Mouse (Mus musculus): Measurements from ENCODE around the gene Slc46a3.
A peak's percentile ranks its signal among the peaks of the same experiment; 100 is the strongest.
"Not testable (repeated sequence)": the region's sequence is repeated elsewhere in the genome, so short reads cannot be mapped to it uniquely, and the experiment has no call there.

The Slc46a3 gene

DNA sequence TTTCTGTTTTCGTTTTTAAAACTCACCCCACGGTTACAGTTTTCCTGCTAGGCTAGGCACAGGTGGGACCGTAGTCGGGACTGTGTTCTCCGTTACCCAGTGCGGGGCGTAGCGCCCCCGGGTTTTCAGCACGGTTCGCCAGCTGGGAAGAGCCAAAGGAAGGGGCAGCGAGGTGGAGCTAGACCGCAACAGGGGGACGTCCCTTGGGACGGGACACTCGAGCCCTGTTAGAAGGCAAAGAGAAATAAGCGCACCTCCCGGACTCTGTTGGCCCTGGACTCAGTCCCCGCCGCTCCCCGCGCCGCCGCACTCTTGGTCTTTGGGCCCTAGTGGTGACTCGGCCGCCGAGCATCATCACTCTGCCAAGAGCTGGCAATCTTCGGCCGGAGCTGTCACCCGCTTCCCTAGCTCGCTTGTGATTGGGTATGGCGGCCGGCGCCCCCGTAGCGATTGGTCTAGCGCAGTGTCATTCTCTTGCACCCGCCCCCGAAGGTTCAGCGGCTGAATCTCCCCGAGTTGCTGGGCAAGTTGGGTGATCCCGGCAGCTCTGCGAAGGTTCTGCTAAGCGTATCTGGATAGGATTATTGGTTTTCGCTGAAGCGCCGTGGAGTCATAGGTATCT, at the start of gene Slc46a3:
Slc46a3 (minus strand) TSS at position 361 of the 622 bp plus-strand sequence.
- peak; percentile 97 for DNase-seq (ENCODE audit: extremely low spot score, low spot score)

DNA sequence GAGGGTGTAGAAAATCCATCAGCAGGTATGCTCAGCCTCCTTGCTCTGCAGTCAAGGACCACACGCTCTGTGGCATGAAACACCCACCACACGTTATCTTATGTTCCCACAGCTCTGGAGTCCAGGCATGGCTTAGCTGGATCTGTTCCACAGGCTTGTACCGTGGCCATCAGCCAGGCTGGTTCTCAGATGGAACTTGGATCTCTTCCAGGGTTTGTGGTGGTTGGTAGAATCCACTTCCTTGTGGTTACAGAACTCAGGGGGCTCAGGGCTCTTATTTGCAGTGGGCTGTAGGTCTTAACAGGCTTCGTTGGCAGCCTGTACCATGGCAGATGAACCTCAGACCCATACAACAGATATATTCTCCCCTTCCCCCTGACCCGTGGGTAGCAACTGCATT, 44.6 kb upstream of the Slc46a3 start:
- no peak for DNase-seq (ENCODE audit: extremely low spot score, low spot score)

DNA sequence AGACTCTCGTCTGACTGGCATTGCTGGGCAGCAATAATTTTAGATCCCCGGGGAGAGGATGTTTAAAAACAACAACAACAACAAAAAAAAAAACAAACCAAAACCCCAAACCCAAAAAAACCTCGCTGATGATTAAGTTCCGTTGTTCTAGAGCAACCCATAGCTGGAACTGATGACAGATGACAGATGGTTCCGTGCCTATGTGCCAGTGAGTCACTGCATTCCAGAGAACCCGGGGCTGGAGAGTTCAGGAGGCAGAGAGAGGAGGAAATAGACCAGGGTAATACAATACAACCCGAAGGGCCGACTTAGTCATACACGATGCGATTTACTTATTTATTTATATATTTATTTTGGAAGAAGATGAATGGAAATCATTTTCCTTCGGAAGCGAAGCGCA, 40.5 kb upstream of the Slc46a3 start:
- no peak for DNase-seq (ENCODE audit: extremely low spot score, low spot score)

DNA sequence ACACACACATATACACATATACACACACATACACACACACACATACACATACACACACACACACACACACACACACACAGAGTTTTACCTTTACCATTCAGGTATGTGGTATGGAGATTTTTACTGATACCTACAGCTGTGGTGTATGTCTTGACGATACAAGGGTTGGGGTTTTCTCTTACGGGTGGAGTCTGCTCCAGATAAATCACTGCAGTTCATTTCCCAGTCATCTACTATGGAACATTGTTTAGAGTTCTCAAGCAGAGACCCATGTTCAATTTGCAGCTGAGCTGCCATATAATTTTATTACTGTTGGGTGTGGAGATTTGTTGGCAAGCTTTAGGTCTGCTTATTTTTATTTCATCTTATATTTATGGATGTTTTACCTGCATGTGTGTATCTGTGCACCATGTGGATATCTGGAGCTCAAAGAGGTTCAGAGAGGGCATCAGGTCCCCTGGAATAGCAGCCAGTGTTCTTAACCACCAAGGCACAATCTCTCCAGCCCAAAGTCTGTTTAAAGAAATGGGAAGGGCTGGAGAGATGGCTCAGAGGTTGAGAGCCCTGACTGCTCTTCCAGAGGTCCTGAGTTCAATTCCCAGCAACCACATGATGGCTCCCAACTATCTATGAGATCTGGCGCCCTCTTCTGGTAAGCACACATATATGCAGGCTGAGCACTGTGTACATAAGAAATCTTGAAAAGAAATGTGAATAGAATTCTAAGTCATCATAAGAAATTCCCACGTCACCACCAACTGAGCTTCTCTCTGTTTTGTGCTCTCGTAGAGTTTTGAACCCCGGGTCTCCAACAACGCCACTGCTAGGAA, 34.3 kb upstream of the Slc46a3 start:
- DNase-seq (ENCODE audit: extremely low spot score, low spot score) = no peak

DNA sequence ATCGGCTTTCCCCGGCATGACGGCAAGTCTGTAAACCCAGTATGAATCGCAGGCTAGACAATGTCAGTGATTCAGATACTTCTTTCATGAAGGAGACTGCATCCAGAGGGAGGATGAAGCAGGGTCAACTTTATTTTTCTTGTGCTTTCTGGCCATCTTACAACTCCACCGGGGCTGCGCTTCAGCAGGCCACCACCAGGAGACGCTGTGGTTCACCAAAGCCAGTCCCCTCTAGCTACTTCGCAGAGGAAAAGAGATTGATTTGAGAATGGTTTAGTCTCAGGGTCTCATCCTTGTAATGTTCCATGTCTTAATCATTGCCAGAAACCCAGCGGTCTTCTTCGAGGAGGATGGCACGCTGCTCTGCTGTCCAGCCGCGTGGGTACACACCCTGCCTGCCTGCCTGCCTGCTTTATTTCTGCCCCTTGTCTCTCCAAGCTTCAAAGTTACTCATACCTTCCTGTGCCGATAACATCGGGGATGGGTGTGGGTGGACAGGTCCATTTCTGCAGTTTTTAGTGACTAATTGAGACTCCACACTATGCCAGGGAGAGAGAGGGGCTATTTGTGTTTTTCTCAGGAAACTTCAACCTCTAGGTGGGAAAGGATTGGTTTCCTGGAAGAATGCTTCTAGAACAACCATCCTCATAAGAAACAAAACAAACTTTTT, 31.5 kb upstream of the Slc46a3 start:
- peak; percentile 31 for DNase-seq (ENCODE audit: extremely low spot score, low spot score)

DNA sequence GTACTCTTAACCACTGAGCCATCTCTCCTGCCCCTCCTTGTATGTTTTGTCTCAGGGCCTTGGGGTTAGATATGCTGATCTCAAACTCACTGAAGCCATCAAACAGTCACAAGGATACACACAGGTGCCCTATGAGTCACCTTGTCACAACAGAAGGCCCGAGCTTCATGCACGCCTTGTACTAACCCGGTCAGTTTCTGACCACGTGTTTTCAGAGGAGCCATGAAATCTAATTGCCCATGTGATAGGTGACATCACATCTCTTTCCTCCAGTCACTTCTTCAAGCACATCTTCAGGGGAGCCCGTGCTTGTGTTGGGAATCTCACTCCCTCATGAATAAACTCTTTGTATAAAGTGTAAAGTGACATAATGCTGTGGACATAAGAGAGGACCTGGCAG, 30.0 kb upstream of the Slc46a3 start:
- DNase-seq (ENCODE audit: extremely low spot score, low spot score) = no peak

DNA sequence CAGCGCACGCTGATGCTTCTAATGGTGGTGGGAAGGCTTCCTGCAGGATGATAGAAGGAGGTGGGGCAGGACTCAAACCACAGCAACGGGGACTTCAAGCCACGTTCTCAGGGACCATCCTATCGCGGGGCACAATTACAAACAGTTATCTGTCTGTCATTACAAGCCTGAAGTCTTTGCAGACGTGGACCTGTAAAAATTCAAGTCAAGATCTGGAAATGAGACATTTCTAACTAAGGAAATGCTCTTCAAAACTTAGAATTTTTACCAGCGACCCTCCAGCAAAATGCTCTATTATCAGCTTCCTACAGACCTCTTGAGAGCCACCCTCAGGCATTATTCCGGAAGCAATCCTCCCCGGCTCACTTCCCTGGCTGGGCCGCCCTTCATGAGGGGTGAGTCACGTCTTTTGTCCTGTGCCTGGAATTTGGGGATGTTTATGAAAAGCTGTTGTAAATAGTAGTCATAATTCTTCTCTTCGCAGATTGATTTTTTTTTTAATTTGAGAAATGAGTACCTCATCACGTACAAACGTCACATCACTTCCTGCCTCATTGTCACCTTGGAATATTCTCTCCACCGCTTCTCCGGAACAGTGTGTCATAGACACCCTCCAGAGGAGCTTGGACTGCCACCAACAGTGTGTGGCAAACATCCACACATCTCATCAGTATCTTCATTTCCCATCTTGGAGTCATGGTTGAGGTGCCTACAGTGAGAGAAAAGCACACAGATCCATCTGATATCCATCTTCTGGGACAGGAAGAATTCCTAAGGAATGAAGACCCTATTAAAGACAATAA, 23.6 kb upstream of the Slc46a3 start:
- DNase-seq (ENCODE audit: extremely low spot score, low spot score) = no peak

DNA sequence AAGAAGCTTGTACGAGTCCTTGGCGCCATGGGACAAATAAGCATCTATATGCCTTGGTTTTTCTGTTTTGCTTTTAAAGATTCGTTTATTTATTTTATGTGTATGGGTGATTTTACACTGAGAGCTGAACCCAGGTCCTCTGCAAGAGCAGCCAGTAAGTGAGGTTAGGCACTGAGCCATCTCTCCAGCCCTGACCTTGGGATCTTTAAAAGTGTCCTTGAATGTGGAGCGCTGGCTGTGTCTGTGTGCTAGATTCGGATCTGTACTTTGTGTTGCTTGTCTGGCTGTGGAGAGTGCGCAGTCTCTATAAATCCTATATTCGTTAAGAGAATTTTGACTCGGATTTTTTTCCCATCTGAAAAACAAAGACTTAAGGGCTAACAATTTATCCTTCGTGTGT, 21.6 kb upstream of the Slc46a3 start:
- no peak for DNase-seq (ENCODE audit: extremely low spot score, low spot score)

DNA sequence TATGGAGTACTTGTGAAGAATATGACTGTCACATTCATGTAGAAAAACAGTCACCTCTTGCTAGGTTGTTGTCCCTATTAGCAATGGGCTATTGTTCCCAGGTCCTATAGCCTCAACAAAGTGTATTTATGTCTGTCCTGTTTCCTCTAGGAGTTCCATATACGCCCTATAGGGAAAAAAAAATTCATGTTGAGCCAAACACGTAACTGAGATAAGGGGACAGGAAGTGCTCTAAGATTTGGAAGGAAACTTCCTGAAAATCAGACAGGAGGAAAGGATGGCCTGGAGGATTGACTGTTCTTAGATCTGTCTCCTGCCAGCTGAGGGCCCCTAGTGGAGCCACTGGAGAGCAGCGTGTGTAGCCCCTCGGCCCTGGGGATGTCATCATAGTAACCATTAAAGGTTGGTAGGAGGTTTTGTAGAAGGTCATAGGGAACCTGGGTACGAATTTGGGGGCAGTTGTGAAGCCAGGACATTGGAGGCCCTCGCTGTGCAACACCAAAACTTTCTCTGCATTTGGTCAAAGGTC, 20.5 kb upstream of the Slc46a3 start:
- DNase-seq (ENCODE audit: extremely low spot score, low spot score) = no peak

DNA sequence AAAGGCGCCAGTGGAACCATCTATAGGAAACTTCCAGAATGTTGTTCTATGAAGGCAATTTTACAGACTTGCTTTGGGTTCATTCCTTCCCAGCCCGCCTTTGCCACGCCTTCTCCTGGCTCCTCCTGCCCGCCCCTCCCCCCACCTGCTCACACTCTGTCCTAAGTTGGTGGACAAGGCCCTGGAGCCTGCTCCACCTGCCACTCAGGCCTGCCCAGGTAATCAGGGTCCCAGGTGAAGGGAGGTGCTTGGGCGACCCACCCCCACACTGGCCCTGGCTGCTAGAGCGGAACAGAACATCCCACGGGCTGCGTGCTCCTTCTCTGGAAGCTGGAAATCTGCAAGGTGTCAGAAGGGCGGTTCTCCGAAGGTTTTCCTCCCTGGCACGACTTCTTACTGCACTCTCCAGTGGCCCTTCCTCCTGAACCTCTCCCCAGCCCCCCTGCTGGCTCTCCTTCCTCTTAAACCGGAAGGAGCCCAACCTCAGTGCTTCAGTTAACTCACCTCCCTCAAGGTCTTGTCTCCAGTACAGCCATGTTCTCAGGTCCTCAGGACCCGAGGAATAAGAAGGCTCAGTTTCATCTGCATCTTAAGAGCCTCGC, 18.7 kb upstream of the Slc46a3 start:
- no peak for DNase-seq (ENCODE audit: extremely low spot score, low spot score)

DNA sequence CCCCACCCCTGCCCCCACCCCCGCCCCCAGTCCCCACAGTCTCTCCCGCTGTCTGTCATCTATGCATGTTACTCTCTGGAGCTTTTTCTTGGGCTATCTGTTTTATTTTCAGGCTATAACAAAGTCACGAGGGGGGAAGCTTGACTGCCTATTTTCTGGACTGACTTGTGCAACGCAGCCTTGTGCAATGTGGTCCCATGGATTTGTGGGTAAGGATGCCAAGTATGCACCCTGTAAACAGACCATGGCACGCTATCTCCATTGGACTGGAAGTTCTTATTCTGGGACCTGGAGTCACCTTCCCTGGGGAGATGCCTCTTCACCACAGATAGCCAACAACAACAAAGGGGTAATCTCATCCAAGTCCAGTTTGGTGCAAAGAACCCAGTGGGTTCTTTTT, 17.1 kb upstream of the Slc46a3 start:
- DNase-seq (ENCODE audit: extremely low spot score, low spot score) = no peak

DNA sequence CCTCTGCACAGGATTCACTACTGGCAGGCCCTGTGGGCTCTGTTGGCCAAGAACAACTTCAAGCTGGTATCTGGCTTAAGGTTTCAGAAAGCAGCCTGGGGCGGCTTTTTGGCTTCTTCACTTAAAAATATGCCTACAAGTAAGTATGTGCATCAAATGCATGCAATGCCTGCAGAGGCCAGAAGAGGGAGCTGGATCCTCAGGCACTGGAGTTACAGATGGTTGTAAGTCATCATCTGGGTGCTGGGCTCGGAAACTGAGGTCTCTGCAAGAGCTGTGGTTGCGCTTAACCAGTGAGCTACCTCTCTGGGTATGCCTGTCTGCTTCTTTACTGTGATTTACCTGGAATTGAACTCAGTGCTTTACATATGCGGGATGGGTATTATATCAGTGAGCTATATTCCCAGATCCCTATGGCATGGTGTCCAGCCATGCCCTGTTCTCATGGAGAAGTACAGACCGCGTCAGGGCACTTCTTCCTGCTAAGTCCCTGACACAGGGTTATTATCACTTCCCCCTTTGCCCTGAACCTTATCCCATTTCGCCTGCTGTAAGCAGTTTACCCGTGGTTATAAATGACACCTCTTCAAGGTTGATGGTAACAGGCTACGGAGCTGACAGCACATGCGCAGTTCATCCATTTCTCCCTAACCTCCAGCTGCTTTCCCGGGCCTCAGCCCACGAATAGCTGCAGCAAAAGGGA, 16.3 kb upstream of the Slc46a3 start:
- no peak for DNase-seq (ENCODE audit: extremely low spot score, low spot score)

DNA sequence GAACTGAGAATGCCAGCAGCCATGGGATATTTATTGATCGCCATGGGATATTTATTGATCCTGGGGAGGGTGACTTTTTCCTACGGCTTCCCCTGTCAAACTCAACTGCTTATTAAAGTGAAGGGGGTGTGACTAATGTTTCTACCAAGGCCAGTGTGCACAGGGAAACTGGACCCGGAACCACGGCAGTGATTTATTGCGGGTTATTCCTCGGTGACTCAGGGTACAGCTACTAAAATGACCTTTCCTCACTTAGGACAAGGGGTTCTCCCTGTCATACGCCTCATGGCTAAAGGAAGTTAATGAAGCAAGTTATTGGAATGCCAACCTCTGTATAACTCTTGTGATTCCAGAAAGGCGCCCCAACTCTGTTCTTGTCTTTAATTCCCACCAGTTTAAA, 13.2 kb upstream of the Slc46a3 start:
- DNase-seq (ENCODE audit: extremely low spot score, low spot score) = no peak

DNA sequence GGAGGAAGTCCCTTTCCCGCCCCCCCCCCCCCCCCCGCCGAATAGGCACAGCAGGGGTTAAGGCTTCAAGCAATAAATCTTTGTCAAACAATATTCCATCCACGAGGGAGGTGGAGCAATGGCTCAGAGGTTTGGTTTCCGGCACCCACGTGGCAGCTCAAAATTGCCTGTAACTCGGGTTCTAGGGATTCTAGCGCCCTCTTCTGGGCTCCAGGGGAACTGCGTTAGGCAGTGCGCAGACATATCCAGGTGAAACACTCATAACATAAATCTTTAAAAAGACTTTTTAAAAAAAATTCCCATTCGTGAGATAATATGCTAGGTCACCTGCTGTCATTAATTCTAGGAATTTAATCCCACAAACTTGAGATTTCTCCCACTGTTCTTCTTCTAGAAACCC, 12.5 kb upstream of the Slc46a3 start:
- DNase-seq (ENCODE audit: extremely low spot score, low spot score) = no peak

DNA sequence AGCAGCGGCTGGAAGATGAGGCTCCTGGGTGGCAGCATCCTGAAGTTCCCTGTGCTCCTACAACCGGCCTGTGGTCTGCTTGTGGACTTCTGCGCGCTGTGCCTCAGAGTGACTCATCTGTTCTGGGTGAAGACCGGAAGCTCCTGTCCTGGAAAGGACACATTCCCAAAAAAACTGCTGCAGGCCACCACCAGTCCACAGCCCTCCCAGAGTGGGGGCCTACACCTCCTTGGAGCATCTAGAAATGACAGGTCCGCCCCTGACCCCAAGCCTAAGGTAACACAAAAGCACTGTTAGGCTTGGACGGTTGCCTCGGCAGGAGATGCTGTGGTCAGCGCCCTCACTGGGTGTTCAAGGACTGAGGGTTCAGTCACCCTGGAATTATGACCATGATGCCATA, 8.6 kb upstream of the Slc46a3 start:
- DNase-seq (ENCODE audit: extremely low spot score, low spot score) = no peak

DNA sequence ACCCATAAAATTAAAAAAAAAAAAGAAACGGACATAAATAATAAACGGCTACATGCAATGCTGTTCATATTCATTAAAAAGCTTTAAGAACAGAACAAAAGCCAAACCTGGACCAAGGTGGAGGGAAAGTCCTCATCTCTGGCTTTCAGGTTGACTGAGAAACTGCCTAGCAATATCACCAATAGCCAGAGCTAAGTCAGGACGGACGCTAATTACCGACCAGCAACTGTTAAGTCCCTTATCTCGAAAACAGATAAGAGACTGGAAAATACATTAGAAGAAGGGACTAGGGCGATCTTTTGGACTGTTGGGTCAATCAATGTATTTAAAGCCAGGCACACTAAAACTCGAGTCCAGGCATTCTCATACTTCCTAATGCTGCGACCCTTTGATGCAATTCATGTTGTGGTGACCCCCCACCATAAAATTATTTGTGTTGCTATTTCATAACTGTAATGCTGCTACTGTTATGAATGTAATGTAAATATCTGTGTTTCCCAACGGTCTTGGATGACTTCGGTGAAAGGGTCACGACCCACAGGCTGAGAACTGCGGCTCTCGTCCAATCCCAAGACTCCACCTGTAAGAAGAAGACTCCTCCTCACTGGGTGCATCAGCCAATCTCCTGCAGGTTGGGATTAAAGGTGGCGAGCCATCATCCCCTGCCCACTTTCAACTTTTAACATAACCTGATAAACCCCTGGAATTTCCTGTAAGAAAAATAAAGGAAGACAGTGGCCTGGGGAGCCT, 7.6 kb upstream of the Slc46a3 start:
- no peak for DNase-seq (ENCODE audit: extremely low spot score, low spot score)

DNA sequence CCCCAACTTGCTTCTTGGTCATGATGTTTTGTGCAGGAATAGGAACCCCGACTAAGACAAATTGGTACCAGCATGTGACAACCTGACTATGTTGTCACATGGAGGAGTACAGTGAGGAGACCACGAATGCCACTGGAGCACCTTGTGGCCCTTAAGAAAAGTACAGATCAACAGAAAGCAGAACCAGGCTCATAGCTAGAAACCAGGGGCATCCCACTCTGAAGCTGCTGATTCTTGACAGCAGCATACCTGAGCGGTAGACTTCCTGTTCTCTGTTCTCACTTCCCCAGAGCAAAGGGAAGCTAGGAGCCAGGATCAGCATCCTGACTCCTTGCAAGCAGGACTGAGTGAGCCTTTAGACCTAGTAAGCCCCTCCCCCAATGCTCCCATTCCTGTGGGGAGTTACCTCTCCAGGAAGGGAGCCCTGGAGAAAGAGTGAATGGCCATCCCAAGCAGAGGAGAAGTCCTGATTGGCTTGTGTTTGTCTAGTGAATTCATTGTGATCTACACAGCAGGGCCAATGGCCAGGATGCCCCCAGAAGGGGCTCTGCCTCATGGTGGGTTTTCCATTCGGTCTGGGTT, 4.4 kb upstream of the Slc46a3 start:
- DNase-seq (ENCODE audit: extremely low spot score, low spot score) = no peak

DNA sequence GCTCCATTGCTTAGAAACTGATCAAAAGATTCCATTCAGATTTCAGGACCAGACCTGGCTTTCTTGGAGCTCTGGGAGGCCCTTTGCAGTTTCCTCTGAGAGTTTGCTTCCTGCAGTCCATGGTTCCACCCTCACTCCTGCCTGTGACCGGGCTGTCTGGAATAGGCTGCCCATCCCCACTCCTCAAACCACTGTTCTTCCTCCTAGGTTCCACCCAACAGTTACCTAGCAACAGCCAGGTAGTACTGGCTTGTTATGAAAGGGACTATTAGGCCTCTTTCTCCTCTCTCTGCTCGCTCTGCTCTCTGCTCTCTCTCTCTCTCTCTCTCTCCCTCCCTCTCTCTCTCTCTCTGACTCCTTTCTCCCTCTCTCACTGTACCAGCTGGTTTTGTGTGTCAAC, 3.6 kb upstream of the Slc46a3 start:
- DNase-seq (ENCODE audit: extremely low spot score, low spot score) = no peak

DNA sequence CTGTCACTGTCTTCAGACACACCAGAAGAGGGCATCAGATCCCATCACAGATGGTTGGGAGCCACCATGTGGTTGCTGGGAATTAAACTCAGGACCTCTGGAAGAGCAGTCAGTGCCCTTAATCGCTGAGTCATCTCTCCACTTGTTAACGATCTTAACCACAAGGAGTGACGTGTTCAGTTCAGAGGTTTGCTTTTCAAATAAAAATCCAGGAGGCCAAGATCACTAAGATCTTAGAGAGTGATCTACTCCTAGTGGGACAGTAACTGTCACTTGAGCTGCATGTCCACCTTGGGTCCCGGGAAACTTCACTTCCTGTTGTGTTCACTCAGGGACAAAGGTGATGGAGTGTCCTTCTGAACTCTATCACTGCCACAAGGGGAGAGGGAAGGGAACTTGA, 1.9 kb upstream of the Slc46a3 start:
- DNase-seq (ENCODE audit: extremely low spot score, low spot score) = not testable (repeated sequence)

All from neural tube, embryonic 10.5 days (tissue).